Mouse (Mus musculus): ENCODE measurements around the gene Kat14. TPM values are rescaled to one million over a fixed set of nuclear protein-coding genes. Genes with fewer than 3 reads are reported as not detected.

The Kat14 gene
- polyA plus RNA-seq, 1 experiment, result 44.8 TPM

GRCm38 (mm10) chr2:144441386-144441915, 72.7 kb downstream of the Kat14 start:
- peak; percentile 13 for DNase-seq

DNA sequence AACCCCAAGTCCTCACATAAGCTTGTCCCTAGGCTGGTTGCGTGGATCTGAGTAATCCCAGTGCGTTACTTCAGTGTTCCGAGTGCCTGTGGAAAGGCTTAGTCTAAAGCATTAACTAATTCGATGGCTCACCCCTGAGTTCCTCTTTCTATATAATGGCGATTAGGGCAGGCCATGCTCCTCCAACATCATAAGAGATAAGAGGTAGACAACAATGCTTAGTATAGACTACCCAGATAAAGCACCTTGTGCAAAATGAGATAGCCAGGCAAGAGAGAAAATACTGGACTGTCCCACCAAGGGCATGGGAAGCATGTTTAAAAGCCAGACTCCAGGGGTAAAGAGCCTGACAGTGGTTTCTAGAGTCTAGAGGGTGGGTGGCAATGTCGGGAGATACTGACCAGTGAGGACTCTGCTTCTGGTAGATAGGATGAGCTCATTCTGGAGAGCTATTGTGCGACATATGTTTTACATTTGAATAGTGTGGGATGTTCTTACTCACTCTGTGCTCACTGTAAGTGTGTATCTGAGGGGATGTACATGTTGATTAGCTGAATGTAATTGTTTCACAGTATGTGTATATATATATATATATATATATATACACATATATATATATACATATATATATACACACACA, 77.7 kb downstream of the Kat14 start:
- TF ChIP-seq CTCF (conservative IDR thresholded peaks at IDR 0.05; ENCODE audit: insufficient read depth, insufficient read length, low read depth, low read length), result no peak
- no peak for TF ChIP-seq POLR2A (IDR thresholded peaks at IDR 0.05; ENCODE audit: low read depth, low read length)
- Histone ChIP-seq H3K4me3 (ENCODE audit: insufficient read depth, low read depth, low read length) (no peak overlapping the region), H3K36me3 (ENCODE audit: control insufficient read depth, insufficient read depth, low read length) (no peaks in the 10 kb centered on the region), H3K27ac (ENCODE audit: insufficient read depth, low read depth, low read length) (no peak overlapping the region), H3K4me1 (ENCODE audit: control insufficient read depth, insufficient read depth, low read length) (no peaks in the 10 kb centered on the region), H3K27me3 (replicated peaks; ENCODE audit: control insufficient read depth, insufficient read depth, low read length) (no peaks in the 10 kb centered on the region)
- 84% methylated on average over 7 of the region's 7 CpGs for WGBS
- no peak for DNase-seq

More at GRCm38 (mm10) chr2:144441386-144441915, 72.7 kb downstream of the Kat14 start:
- no peaks in the 10 kb centered on the region for H3K36me3 ChIP-seq (ENCODE audit: control insufficient read depth, insufficient read depth, low read length)
- H3K27ac ChIP-seq (ENCODE audit: insufficient read depth, low read depth, low read length), result no peak overlapping the region
- no peaks in the 10 kb centered on the region for H3K27me3 ChIP-seq (replicated peaks; ENCODE audit: control insufficient read depth, insufficient read depth, low read length)
- no peak for TF ChIP-seq POLR2A (IDR thresholded peaks at IDR 0.05; ENCODE audit: low read depth, low read length)
- TF ChIP-seq CTCF (conservative IDR thresholded peaks at IDR 0.05; ENCODE audit: insufficient read depth, insufficient read length, low read depth, low read length), result no peak
- WGBS, result 65% methylated on average over 11 of the region's 11 CpGs
- no peaks in the 10 kb centered on the region for H3K4me1 ChIP-seq (ENCODE audit: control insufficient read depth, insufficient read depth, low read length)
- H3K4me3 ChIP-seq (ENCODE audit: insufficient read depth, low read depth, low read length), result no peak overlapping the region

DNA sequence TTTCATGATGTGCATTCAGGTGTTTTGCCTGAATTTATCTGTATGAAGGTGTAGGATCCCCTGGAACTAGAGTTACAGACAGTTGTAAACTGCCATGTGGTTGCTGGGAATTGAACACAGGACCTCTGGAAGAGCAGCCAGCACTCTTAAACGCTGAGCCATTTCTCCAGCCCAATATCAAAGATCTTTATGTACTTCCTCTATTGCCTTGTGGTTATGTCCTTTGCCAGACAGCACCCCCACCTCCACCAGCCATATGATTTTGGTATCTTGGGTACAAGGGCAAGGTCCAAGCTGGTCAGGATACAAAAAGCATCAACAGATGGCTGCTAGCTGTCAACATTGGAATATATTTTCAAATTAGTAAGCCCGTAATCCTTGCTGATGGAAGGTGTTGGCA, 81.6 kb downstream of the Kat14 start:
- DNase-seq, result no peak
- WGBS, result 70% methylated on average over 2 of the region's 2 CpGs
- TF ChIP-seq POLR2A (IDR thresholded peaks at IDR 0.05; ENCODE audit: low read depth, low read length) (no peak), CTCF (conservative IDR thresholded peaks at IDR 0.05; ENCODE audit: insufficient read depth, insufficient read length, low read depth, low read length) (no peak)
- Histone ChIP-seq H3K27me3 (replicated peaks; ENCODE audit: control insufficient read depth, insufficient read depth, low read length) (no peaks in the 10 kb centered on the region), H3K4me3 (ENCODE audit: insufficient read depth, low read depth, low read length) (no peak overlapping the region), H3K4me1 (ENCODE audit: control insufficient read depth, insufficient read depth, low read length) (no peaks in the 10 kb centered on the region), H3K36me3 (ENCODE audit: control insufficient read depth, insufficient read depth, low read length) (no peaks in the 10 kb centered on the region), H3K27ac (ENCODE audit: insufficient read depth, low read depth, low read length) (no peak overlapping the region)

DNA sequence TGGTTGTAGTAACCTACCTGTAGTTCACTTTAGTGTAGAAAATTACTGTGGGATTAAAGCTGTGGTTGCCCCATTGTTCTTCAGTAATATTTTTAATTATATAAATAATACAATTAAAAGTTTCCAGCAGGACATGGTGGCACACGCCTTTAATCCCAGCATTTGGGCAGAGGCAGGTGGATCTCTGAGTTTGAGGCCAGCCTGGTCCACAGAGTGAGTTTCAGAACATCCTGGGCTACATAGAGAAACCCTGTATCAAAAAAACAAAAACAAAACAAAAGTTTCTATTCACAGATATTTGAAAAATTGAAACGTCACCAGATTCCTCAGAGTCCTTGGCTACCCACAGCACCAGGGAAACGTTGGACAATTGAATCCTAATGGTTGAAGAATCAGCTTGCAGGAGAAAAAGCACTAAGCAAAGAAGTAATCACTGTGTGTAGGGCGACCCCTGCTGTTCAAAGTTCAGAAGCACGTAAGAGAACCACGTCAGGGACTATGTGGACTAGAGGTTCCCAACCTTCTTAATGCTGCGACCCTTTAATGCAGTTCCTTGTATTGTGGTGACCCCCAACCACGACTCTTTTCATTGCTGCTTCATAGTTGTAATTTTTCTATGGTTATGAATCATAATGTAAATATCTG, 83.7 kb downstream of the Kat14 start:
- no peaks in the 10 kb centered on the region for H3K36me3 ChIP-seq (ENCODE audit: control insufficient read depth, insufficient read depth, low read length)
- 12% methylated on average over 8 of the region's 8 CpGs for WGBS
- H3K4me1 ChIP-seq (ENCODE audit: control insufficient read depth, insufficient read depth, low read length), result no peaks in the 10 kb centered on the region
- peak; percentile 85 for DNase-seq
- H3K4me3 ChIP-seq (ENCODE audit: insufficient read depth, low read depth, low read length), result no peak overlapping the region
- H3K27ac ChIP-seq (ENCODE audit: insufficient read depth, low read depth, low read length), result no peak overlapping the region
- no peaks in the 10 kb centered on the region for H3K27me3 ChIP-seq (replicated peaks; ENCODE audit: control insufficient read depth, insufficient read depth, low read length)
- TF ChIP-seq CTCF (conservative IDR thresholded peaks at IDR 0.05; ENCODE audit: insufficient read depth, insufficient read length, low read depth, low read length) (peak; percentile 70), POLR2A (IDR thresholded peaks at IDR 0.05; ENCODE audit: low read depth, low read length) (no peak)

Other genes with a start within 250 kb of the Kat14 start
- gene Mgme1, start 98.3 kb upstream of the Kat14 start, polyA plus RNA-seq (2012; rRNA removed), result 6.3 and 8.1 TPM in 2 replicates
- 40.9 and 47.2 TPM in 2 replicates for gene Snx5, start 98.1 kb upstream of the Kat14 start, polyA plus RNA-seq (2012; rRNA removed)
- gene Ovol2, start 36.8 kb upstream of the Kat14 start, polyA plus RNA-seq (2012; rRNA removed), result 2.1 and 3.0 TPM in 2 replicates
- gene Pet117, start within 50 bp of the Kat14 start, polyA plus RNA-seq (2012; rRNA removed), result not detected in 2 replicates
- 1.6 TPM in 2 replicates for gene Dzank1, start 158.4 kb downstream of the Kat14 start, polyA plus RNA-seq (2012; rRNA removed)
- 7.5 and 8.3 TPM in 2 replicates for gene Polr3f, start 158.7 kb downstream of the Kat14 start, polyA plus RNA-seq (2012; rRNA removed)
- gene Rbbp9, start 181.9 kb downstream of the Kat14 start, polyA plus RNA-seq (2012; rRNA removed), result 31.2 and 31.7 TPM in 2 replicates
- gene Sec23b, start 187.2 kb downstream of the Kat14 start, polyA plus RNA-seq (2012; rRNA removed), result 70.4 and 77.3 TPM in 2 replicates
- 16.3 and 24.7 TPM in 2 replicates for gene Smim26, start 225.1 kb downstream of the Kat14 start, polyA plus RNA-seq (2012; rRNA removed)
- 19.3 and 25.5 TPM in 2 replicates for gene Dtd1, start 230.9 kb downstream of the Kat14 start, polyA plus RNA-seq (2012; rRNA removed)